Mouse (Mus musculus): ENCODE data around the gene Golga1.

DNA sequence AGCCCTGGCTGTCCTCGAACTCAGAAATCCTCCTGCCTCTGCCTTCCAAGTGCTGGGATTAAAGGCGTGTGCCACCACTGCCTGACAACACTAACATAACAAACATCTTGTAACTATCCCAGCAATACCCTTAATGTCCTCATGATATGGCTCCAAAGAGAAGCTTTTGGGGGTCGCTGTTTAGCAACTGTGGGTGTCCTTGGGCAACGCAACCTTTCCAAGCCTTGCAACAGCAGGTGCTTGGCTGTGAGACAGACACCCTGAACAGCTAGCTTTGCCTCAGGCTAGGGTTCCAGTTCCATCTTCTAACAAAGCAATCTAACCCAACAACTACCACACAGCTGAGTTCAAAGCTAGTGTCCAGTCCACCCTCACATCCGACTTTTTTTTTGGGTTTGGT is 61.8 kb downstream of the Golga1 start:
- TF ChIP-seq GATA1 (IDR thresholded peaks at IDR 0.05; ENCODE audit: borderline replicate concordance, low read length): no peak
- no peak for TF ChIP-seq FLI1 (IDR thresholded peaks at IDR 0.05; ENCODE audit: low read length)

Measured in megakaryocyte, embryonic 14.5 days (primary cell).